Mouse (Mus musculus): ENCODE measurements around the gene Sypl.
"Not testable (repeated sequence)": the region's sequence is repeated elsewhere in the genome, so short reads cannot be mapped to it uniquely, and the experiment has no call there.

Gene Sypl

DNA sequence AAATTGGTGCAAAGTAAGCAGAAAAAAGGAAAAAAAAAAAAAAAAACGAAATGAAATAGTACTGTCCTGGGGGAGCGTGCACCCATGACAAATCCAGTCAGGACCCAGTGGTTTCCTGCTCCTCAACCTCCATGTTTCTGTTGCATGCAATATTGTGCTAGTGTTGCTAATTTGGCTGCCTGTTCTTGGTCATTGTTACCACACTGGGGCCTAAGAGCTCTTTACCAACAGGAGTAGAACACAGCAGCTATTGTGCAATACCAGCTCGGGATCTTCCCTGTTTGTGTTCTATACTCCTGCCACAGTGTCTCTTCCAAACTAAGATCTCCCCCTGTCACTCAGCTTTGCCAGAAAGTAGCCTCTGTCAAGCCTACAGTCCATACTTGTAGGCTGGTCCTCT is 9.7 kb upstream of the Sypl start:
- no peak for DNase-seq (ENCODE audit: low spot score)

- no peak for DNase-seq (ENCODE audit: low spot score)
Measured at GRCm38 (mm10) chr12:32944884-32945454, 8.7 kb upstream of the Sypl start.

DNA sequence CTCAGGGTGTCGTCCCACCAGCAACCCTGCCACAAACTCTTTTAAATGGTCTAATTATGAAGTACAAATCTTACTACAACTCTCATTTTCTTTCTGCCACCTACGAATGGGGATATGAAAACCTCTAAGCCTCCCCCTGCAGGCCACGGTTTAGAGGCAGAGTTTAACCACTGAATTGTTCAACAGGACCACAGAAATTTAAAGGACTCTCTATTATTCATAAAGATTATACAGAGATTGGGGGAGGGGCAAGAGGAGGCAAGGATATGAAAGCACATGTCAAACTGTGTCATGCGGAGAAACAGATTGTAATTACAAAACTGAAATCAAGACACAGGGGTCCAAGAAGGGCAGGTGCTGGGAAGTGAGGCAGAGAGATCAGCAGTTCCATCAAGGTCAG is 7.3 kb upstream of the Sypl start:
- no peak for DNase-seq (ENCODE audit: low spot score)

GRCm38 (mm10) chr12:32952416-32952815 is 1.3 kb upstream of the Sypl start:
- peak; percentile 48 for DNase-seq (ENCODE audit: low spot score)

DNA sequence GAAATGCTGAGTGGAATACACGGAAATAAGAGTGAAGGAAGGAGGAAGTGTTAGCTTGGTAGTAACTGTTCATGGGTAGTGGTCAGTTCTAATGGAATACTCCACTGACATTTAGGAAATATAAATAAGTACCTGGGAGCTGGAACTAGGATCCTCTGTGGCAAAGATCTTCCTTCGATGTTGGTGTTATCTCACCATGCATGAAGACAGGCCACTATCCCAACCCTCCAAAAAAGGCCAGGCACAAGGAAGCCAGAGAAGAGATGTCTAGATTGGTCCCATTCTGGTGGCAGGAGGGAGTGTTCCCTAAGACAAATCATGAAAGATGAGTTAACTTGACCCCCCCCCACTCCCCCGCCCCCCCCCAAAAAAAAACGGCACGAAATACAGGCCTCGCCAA is 625 bp upstream of the Sypl start:
- no peak for DNase-seq (ENCODE audit: low spot score)

DNA sequence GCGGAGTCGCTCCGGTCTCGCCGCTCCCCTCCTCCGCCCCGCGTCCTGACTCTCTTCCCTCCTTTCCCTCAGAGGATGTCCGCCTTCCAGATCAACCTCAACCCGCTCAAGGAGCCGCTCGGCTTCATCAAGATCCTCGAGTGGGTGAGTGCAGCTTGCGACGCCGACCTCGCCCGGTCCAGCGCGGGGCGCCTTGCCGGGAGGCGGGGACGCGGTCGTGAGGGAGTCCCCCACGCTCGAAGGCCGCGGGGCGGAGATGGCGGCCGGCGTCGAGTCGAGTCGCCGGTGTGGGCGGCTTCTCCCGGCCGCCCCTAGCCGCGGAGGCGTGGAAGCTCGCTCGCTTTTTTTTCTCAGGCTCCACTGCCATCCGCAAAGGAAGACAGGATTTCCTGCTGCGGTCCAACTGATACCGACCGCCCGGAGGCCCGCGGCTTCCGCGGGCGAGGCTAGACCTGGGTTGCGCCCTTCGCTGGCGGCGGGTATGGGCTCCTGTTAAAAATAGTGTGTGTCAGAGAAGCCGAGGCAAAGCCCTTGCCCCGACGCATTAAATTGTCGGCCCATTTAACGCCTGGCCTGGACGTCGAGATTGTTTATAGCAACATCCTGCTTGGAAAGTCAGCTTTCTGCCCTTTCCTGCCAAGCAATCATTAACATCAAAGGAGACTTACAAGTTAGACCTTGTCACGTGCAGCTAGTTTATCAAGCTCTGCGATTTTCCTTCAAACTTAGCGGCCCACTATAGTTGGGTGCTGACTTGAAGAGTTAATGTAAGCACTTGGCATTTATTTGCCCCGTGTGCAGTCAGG is 728 bp downstream of the Sypl start:
- peak; percentile 43 for DNase-seq (ENCODE audit: low spot score)

- no peak for DNase-seq (ENCODE audit: low spot score)
Measured at GRCm38 (mm10) chr12:32955037-32955436, 1.3 kb downstream of the Sypl start.

- no peak for DNase-seq (ENCODE audit: low spot score)
Measured at GRCm38 (mm10) chr12:32957211-32957610, 3.5 kb downstream of the Sypl start.

- no peak for DNase-seq (ENCODE audit: low spot score)
Measured at GRCm38 (mm10) chr12:32962132-32962531, 8.4 kb downstream of the Sypl start.

GRCm38 (mm10) chr12:32963858-32964257 is 10.2 kb downstream of the Sypl start:
- no peak for DNase-seq (ENCODE audit: low spot score)

DNA sequence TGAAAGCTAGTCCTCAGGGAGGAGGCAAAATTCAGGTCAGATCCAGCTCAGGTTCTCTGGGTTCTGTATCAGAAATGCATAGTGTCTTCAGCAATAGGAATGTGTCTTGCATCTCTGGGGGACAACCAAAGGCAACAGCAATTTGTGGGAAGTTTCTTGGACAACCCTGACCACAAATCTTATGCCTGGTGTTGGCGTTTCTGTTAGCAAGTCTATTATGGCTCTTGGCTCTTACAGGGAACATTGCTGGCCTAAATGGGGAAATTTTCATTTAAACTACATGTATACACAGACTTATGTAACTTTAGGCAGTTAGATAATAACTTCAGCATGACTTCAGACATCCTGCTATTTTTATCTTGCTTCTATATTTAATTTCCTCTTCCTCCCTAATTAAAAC is 18.6 kb downstream of the Sypl start:
- DNase-seq (ENCODE audit: low spot score), result no peak

DNA sequence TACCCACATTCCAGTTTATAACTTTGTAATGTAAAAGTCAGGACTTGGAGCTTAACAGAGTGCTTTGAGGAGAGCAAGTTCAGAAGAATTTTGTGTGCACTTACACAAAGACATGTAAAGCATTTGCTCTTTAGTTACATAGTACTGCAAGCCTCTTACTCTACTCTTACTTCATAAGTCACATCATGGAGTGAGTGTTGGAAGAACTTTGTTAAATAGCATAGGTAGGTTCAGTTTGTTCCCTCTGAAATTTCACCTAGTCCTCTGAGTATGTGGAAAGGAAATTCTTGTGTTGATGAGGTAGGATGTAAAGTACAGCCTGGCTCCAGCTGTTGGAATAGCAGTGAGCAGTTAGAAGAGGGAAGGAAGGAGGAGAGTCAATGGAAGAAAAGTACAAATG is 21.2 kb downstream of the Sypl start:
- DNase-seq (ENCODE audit: low spot score), result no peak

DNA sequence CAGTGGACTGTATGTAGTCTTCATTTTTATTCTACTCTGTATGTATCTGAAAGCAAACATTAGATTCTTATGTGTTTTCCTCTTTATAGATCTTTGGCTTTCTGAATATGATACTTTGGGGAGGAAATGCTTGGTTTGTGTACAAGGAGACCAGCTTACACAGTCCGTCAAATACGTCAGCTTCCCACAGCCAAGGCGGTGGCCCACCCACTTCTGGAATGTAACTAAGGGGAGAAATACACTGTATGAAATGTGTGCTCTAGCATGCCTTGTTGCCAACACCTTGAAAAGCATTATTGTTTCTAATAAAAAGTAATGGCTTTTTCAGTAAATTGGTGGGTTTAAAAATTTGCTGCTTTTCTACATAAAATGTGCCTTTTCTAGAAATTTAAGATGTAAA is 21.8 kb downstream of the Sypl start:
- DNase-seq (ENCODE audit: low spot score), result no peak

DNA sequence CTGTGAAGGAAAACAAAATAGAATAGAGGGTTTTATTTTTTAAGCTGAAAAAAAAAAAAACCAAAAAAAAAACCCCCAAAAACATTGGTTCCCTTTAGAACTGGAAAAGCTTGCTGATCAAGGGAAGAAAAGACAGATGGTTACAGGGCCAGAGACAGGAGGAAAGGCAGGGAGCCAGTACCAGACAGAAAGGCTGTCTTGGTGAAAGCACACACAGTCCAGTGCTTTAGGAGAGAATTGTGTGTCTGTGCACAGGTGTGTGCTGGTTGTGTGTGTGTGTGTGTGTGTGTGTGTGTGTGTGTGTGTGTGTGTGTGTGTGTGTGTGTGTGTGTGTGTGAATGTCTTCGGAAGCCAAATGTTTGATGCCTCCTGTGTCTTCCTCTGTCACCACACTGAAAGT is 28.9 kb downstream of the Sypl start:
- DNase-seq (ENCODE audit: low spot score), result no peak

DNA sequence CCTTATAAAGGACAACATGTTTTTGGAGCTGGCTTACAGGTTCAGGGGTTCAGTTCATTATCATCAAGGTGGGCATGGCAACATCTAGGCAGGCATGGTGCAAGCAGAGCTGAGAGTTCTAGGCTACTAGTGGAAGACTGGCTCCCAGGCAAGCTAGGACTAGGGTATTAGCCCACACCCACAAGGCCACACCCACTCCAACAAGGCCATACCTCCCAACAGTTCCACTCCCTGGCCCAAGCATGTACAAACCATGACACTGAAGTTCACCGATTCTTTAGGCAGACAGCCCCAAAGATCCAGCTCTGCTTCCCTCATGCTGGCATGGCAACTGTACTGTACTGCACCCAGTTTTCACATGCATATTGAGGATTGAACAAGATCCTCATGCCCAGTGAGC is 29.4 kb downstream of the Sypl start:
- no peak for DNase-seq (ENCODE audit: low spot score)

GRCm38 (mm10) chr12:32986284-32986683 is 32.6 kb downstream of the Sypl start:
- no peak for DNase-seq (ENCODE audit: low spot score)

- no peak for DNase-seq (ENCODE audit: low spot score)
Measured at GRCm38 (mm10) chr12:32989731-32990130, 36.0 kb downstream of the Sypl start.

- DNase-seq (ENCODE audit: low spot score), result no peak
Measured at GRCm38 (mm10) chr12:32994081-32994480, 40.4 kb downstream of the Sypl start.

- no peak for DNase-seq (ENCODE audit: low spot score)
Measured at GRCm38 (mm10) chr12:32995081-32995834, 41.6 kb downstream of the Sypl start.

DNA sequence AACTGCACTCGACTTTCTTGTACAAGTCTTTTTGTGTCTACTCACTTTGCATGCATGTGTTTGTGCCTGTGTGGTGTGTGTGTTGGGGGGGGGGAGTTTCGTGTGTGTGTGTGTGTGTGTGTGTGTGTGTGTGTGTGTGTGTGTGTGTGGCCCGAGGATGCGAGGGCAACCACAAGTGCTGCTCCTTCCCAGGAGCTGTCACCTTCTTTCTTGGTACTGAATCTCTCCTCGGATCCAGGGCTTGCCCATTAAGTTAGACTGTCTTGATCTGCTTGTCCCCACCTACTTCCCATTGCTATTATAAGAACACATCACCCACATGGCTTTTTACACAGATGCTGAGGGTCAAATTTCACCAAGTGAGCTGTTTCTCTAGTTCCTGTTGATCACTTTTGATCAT is 45.1 kb downstream of the Sypl start:
- no peak for DNase-seq (ENCODE audit: low spot score)

DNA sequence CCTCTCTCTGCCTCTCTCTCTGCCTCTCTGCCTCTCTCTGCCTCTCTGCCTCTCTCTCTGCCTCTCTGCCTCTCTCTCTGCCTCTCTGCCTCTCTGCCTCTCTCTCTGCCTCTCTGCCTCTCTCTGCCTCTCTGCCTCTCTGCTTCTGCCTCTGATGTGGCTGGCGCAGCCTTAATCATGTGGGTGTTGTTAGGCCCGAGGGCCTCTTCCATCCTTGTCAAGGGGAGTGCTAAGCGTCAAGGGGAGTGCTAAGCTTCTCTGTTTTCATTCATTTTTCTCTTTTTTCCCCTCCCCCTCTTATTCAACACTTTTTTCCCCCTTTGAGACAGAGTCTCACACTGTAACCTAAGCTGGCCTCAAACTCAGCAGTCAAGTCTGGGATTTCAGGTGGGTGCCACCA is 46.1 kb downstream of the Sypl start:
- not testable (repeated sequence) for DNase-seq (ENCODE audit: low spot score)

GRCm38 (mm10) chr12:33000402-33000801 is 46.7 kb downstream of the Sypl start:
- no peak for DNase-seq (ENCODE audit: low spot score)

DNA sequence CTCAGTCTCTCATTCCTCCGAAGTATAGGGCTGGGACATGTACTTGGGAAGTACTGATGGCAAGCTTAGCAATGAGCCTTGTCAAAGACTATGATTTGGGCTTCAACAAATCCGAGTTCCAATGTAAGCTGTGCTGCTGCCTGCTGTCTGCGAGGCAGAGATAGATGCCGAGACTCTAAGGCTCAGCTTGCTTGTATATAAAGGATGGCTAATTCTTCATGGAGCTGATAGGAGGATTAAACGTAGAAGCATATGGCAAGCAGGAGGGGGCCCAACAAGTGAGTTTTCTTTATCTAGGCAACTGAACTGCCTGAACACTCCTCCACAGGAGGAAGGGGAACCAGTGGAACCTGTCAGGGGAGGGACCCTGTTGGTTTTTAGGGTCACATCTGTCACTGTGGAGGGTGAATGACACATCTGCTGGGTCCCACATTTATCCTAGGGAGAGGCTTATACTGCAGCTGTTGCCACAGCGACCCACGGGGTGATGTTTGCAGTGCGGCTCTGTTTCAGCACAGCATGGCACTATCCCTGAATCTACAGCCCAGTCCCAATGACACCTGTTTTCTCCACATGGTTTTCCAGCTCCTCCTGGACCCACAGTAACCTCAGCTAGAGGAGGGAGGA is 49.8 kb downstream of the Sypl start:
- DNase-seq (ENCODE audit: low spot score), result no peak

Measured in c-Kit-positive CD71-positive TER-119-positive erythroid progenitor cells, embryonic 14.5 days (primary cell).